Mouse (Mus musculus) stomach, embryonic 16.5 days (tissue): ENCODE data around the gene Chd4. TPM values are rescaled to one million over a fixed set of nuclear protein-coding genes. Genes with fewer than 3 reads are reported as not detected.

Source experiments
- microRNA-seq: library from miRNA; unstranded; fragments of <30 nt; microRNA quantifications from one replicate; pipeline ENCODE4, GENCODE M21; 2016
- polyA plus RNA-seq: library from polyadenylated mRNA; unstranded; fragments of >200 nt; fragmentation: Nextera tagmentation; extraction: Ambion mirVana; gene quantifications from 2 replicates; pipeline ENCODE4 v1.2.1, GENCODE M21; 2015

The Chd4 gene
- polyA plus RNA-seq, 1 experiment from 2014 or later: 46.3 TPM

Small RNA genes within 50 kb of the gene (microRNA-seq; reads per million reads assigned to microRNA genes)
- gene Mir7045: 0.50 reads per million

Other genes starting within 250 kb of the Chd4 start
- 9.9 and 11.5 TPM in 2 replicates for gene P3h3, start 238.2 kb upstream of the Chd4 start, polyA plus RNA-seq
- 1.1 and 1.7 TPM in 2 replicates for gene Gpr162, start 232.0 kb upstream of the Chd4 start, polyA plus RNA-seq
- 0.46 TPM in 2 replicates for gene Cd4, start 207.8 kb upstream of the Chd4 start, polyA plus RNA-seq
- 1.2 and 1.3 TPM in 2 replicates for gene Lag3, start 184.3 kb upstream of the Chd4 start, polyA plus RNA-seq
- gene Ptms, start 175.9 kb upstream of the Chd4 start, polyA plus RNA-seq: 177 and 180 TPM in 2 replicates
- gene Mlf2, start 164.6 kb upstream of the Chd4 start, polyA plus RNA-seq: 283 and 299 TPM in 2 replicates
- gene Cops7a, start 130.4 kb upstream of the Chd4 start, polyA plus RNA-seq: 140 and 156 TPM in 2 replicates
- 4.0 and 4.2 TPM in 2 replicates for gene Pianp, start 99.3 kb upstream of the Chd4 start, polyA plus RNA-seq
- gene Zfp384, start 86.8 kb upstream of the Chd4 start, polyA plus RNA-seq: 9.3 and 12.8 TPM in 2 replicates
- 114 and 115 TPM in 2 replicates for gene Ing4, start 56.2 kb upstream of the Chd4 start, polyA plus RNA-seq
- gene Acrbp, start 46.3 kb upstream of the Chd4 start, polyA plus RNA-seq: 10.6 and 12.9 TPM in 2 replicates
- gene Lpar5, start 28.1 kb upstream of the Chd4 start, polyA plus RNA-seq: 9.5 and 13.6 TPM in 2 replicates
- gene Nop2, start 35.9 kb downstream of the Chd4 start, polyA plus RNA-seq: 56.6 and 57.9 TPM in 2 replicates
- gene Iffo1, start 49.3 kb downstream of the Chd4 start, polyA plus RNA-seq: 6.0 and 8.8 TPM in 2 replicates
- 1,523 and 1,787 TPM in 2 replicates for gene Gapdh, start 70.5 kb downstream of the Chd4 start, polyA plus RNA-seq
- 90.3 and 102 TPM in 2 replicates for gene Ncapd2, start 95.7 kb downstream of the Chd4 start, polyA plus RNA-seq
- 212 and 232 TPM in 2 replicates for gene Mrpl51, start 95.8 kb downstream of the Chd4 start, polyA plus RNA-seq
- 6.9 and 7.4 TPM in 2 replicates for gene Vamp1, start 119.6 kb downstream of the Chd4 start, polyA plus RNA-seq
- 9.0 and 9.6 TPM in 2 replicates for gene Tapbpl, start 135.9 kb downstream of the Chd4 start, polyA plus RNA-seq
- gene Cd27, start 141.0 kb downstream of the Chd4 start, polyA plus RNA-seq: 2.5 and 2.7 TPM in 2 replicates
- gene Tuba3a, start 190.1 kb downstream of the Chd4 start, polyA plus RNA-seq: 0.26 TPM in 1 of 2 replicates, not detected in the other
- gene Ltbr, start 217.9 kb downstream of the Chd4 start, polyA plus RNA-seq: 69.4 and 73.1 TPM in 2 replicates
- gene Scnn1a, start 224.7 kb downstream of the Chd4 start, polyA plus RNA-seq: 5.8 and 9.7 TPM in 2 replicates